In the genomic region with DNA sequence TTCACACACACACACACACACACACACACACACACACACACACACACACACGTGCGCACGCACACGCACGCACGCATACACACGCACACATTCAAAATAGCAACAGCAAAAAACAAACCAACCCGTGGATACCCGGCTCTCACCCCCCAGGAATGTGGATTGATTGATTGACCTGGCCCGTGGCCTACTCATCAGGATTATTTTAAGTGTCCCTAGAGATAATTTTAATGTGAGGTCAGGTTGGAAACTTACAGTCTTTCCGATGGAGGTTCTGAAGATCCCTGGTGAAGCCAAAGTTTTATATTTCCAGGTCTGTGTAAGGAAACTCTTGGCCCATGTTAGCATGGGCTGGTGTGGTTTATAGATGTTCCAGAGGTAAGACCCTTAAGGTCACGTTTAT, we compare ENCODE assay signal across 30 mouse cellular contexts.
"Had no signal": no experiment of that assay in that cellular context is flagged by ENCODE, and none has a peak within 500 bp of the region (broad histone marks: within the 10 kb centered on the region; RNA-seq: fewer than 3 reads in every experiment).

No protein-coding gene starts in this region.

- ATAC-seq: liver, embryonic 12.5 days; liver, postnatal 0 days; lung, postnatal 0 days; midbrain, embryonic 13.5 days; midbrain, embryonic 15.5 days; midbrain, embryonic 16.5 days had no signal

- H3K4me2 ChIP-seq: limb, embryonic 12.5 days; limb, embryonic 13.5 days; limb, embryonic 15.5 days; liver, embryonic 11.5 days; liver, embryonic 12.5 days; liver, embryonic 15.5 days; lung, embryonic 14.5 days; lung, embryonic 15.5 days; midbrain, embryonic 12.5 days; midbrain, embryonic 13.5 days; midbrain, embryonic 15.5 days; neural tube, embryonic 12.5 days; neural tube, embryonic 13.5 days had no signal

- H3K4me1 ChIP-seq: midbrain, embryonic 12.5 days; midbrain, embryonic 13.5 days; midbrain, embryonic 15.5 days had no signal

- H3K4me3 ChIP-seq: left cerebral cortex, adult 2 months; limb, embryonic 10.5 days; limb, embryonic 12.5 days; limb, embryonic 13.5 days; limb, embryonic 15.5 days; liver, embryonic 12.5 days; liver, embryonic 15.5 days; lung, embryonic 15.5 days; megakaryocyte, embryonic 14.5 days; midbrain, embryonic 12.5 days; midbrain, embryonic 13.5 days; midbrain, embryonic 15.5 days; myocyte; neural tube, embryonic 12.5 days; neural tube, embryonic 13.5 days had no signal

- DNase-seq: left cerebral cortex, postnatal 4 days; liver, postnatal 0 days; lung, adult 18-20 months; lung, adult 2 months; lung, embryonic 14.5 days; lung, postnatal 10 days; lung, postnatal 14 days; lung, postnatal 36 days; lung, postnatal 4 days; midbrain, embryonic 14.5 days had no signal

- H3K9ac ChIP-seq: limb, embryonic 12.5 days; limb, embryonic 13.5 days; limb, embryonic 15.5 days; liver, embryonic 14.5 days; liver, embryonic 15.5 days; liver, postnatal 0 days; lung, embryonic 14.5 days; lung, embryonic 15.5 days; midbrain, embryonic 12.5 days; midbrain, embryonic 13.5 days; midbrain, embryonic 15.5 days; neural tube, embryonic 12.5 days; neural tube, embryonic 13.5 days had no signal

- H3K27ac ChIP-seq: left cerebral cortex, adult 2 months; limb, embryonic 10.5 days; limb, embryonic 13.5 days; limb, embryonic 15.5 days; lung, embryonic 15.5 days; macrophage; midbrain, embryonic 12.5 days; midbrain, embryonic 13.5 days; midbrain, embryonic 15.5 days; neural tube, embryonic 12.5 days; neural tube, embryonic 13.5 days had no signal

- H3K36me3 ChIP-seq: liver, embryonic 12.5 days; liver, embryonic 15.5 days; lung, embryonic 15.5 days; midbrain, embryonic 15.5 days had no signal

- H3K27me3 ChIP-seq: limb, embryonic 12.5 days; limb, embryonic 13.5 days; limb, embryonic 15.5 days; liver, embryonic 12.5 days; lung, embryonic 15.5 days; megakaryocyte, embryonic 14.5 days; midbrain, embryonic 12.5 days; midbrain, embryonic 13.5 days; midbrain, embryonic 15.5 days; neural tube, embryonic 12.5 days; neural tube, embryonic 13.5 days had no signal

- H3K9me3 ChIP-seq: limb, embryonic 10.5 days; limb, embryonic 12.5 days; limb, embryonic 13.5 days; limb, embryonic 15.5 days; liver, embryonic 12.5 days; liver, embryonic 15.5 days; lung, embryonic 15.5 days; midbrain, embryonic 12.5 days; midbrain, embryonic 13.5 days; midbrain, embryonic 15.5 days; neural tube, embryonic 12.5 days; neural tube, embryonic 13.5 days had no signal
